Mouse (Mus musculus) hindlimb bud, embryonic 11.5 days (tissue): ENCODE measurements at regions not wholly inside any gene's neighbourhood (a gene's known extent, or its start where the extent isn't known, plus 50 kb on each side); places are given as distances from the start of the nearest gene placed in this dataset.
A peak's percentile ranks its signal among the peaks of the same experiment; 100 is the strongest.

Experiments
- DNase-seq: peaks from one replicate; pipeline ENCODE4 v3.0.0-alpha.2; 2012; ENCODE audit warnings: low read depth, low spot score; ENCODE audit errors: extremely low spot score

GRCm38 (mm10) chr10:17487460-17487859 lies 235.6 kb upstream of the Cited2 start:
- no peak for DNase-seq

- DNase-seq, result no peak
Observed at GRCm38 (mm10) chr10:17491611-17492305, 231.3 kb upstream of the Cited2 start.

- no peak for DNase-seq
Observed at GRCm38 (mm10) chr10:17493137-17493536, 229.9 kb upstream of the Cited2 start.

- no peak for DNase-seq
Observed at GRCm38 (mm10) chr10:17496831-17497230, 226.2 kb upstream of the Cited2 start.

- DNase-seq, result no peak
Observed at GRCm38 (mm10) chr10:17510626-17511193, 212.3 kb upstream of the Cited2 start.

- no peak for DNase-seq
Observed at GRCm38 (mm10) chr10:17511779-17512335, 211.2 kb upstream of the Cited2 start.

- no peak for DNase-seq
Observed at GRCm38 (mm10) chr10:17512487-17512886, 210.5 kb upstream of the Cited2 start.

- no peak for DNase-seq
Observed at GRCm38 (mm10) chr10:17513756-17514155, 209.3 kb upstream of the Cited2 start.

GRCm38 (mm10) chr10:17516068-17516467 lies 206.9 kb upstream of the Cited2 start:
- no peak for DNase-seq

GRCm38 (mm10) chr10:17518423-17519175 lies 204.4 kb upstream of the Cited2 start:
- no peak for DNase-seq

GRCm38 (mm10) chr10:17522026-17522541 lies 200.9 kb upstream of the Cited2 start:
- peak; percentile 52 for DNase-seq

GRCm38 (mm10) chr10:17523558-17524328 lies 199.3 kb upstream of the Cited2 start:
- DNase-seq, result no peak

- DNase-seq, result no peak
Observed at GRCm38 (mm10) chr10:17527151-17527737, 195.8 kb upstream of the Cited2 start.

- DNase-seq, result no peak
Observed at GRCm38 (mm10) chr10:17528116-17528515, 194.9 kb upstream of the Cited2 start.

GRCm38 (mm10) chr10:17528846-17529245 lies 194.2 kb upstream of the Cited2 start:
- DNase-seq, result no peak

- DNase-seq, result no peak
Observed at GRCm38 (mm10) chr10:17529851-17530509, 193.0 kb upstream of the Cited2 start.

GRCm38 (mm10) chr10:17531021-17531420 lies 192.0 kb upstream of the Cited2 start:
- no peak for DNase-seq

- DNase-seq, result no peak
Observed at GRCm38 (mm10) chr10:17538944-17539533, 184.0 kb upstream of the Cited2 start.
